Mouse (Mus musculus) liver, adult 2 months (tissue): ENCODE results near the gene Dmkn.
"Not testable (repeated sequence)": the region's sequence is repeated elsewhere in the genome, so short reads cannot be mapped to it uniquely, and the experiment has no call there.

ENCODE experiments used
- CTCF ChIP-seq: fragments of 200-500 bp; IDR thresholded peaks from 2 replicates; pipeline ENCODE4 v1.5.1; 2011; ENCODE audit warnings: low read depth, low read length, control low read depth
- POLR2A ChIP-seq: fragments of 200-500 bp; IDR thresholded peaks from 2 replicates; pipeline ENCODE4 v1.6.1; 2011; ENCODE audit warnings: low read length, control low read depth; ENCODE audit not compliant: insufficient read depth; ENCODE audit errors: extremely low read depth

- not testable (repeated sequence) for TF ChIP-seq CTCF, POLR2A
These were observed 21.0 kb upstream of the Dmkn start for GRCm38 (mm10) chr7:30742570-30742969.
